Mouse (Mus musculus) CH12.LX (cell line): Measurements from ENCODE around the gene Gm10643. TPM values are rescaled to one million over a fixed set of nuclear protein-coding genes. Genes with fewer than 3 reads are reported as not detected.

Source experiments
- polyA plus RNA-seq: library from polyadenylated mRNA; unstranded; fragments of >175 nt; gene quantifications from 2 replicates; pipeline ENCODE4 v1.2.1, GENCODE M21; 2012; ENCODE audit warnings: low read depth; ENCODE audit not compliant: insufficient read length
- total RNA-seq, 2 experiments: library from RNA; depleted of rRNA; stranded (reverse); fragments of 300-350 nt in 1 of 2; fragments of >200 nt in 1 of 2; gene quantifications; 2 replicates each; pipeline ENCODE4 v1.2.3; 2012 to 2014

Gene Gm10643
- total and polyA plus RNA-seq, 3 experiments, result 0.14 to 0.76 (median 0.42) TPM

Other genes with a start within 250 kb of the Gm10643 start
- 12.5 and 14.8 TPM in 2 replicates for gene Adgrl1, start 165.0 kb downstream of the Gm10643 start, total RNA-seq (2012; rRNA removed)
- 3.5 and 4.4 TPM in 2 replicates for gene Adgrl1, start 165.0 kb downstream of the Gm10643 start, total RNA-seq (2014; rRNA removed)
- gene Adgrl1, start 165.0 kb downstream of the Gm10643 start, polyA plus RNA-seq, result 9.7 and 14.5 TPM in 2 replicates
- 1.1 and 1.7 TPM in 2 replicates for gene Gm10644, start 109.9 kb downstream of the Gm10643 start, total RNA-seq (2012; rRNA removed)
- 0.58 TPM in 2 replicates for gene Gm10644, start 109.9 kb downstream of the Gm10643 start, total RNA-seq (2014; rRNA removed)
- 0.44 and 0.72 TPM in 2 replicates for gene Gm10644, start 109.9 kb downstream of the Gm10643 start, polyA plus RNA-seq
- gene Asf1b, start 109.6 kb downstream of the Gm10643 start, total RNA-seq (2012; rRNA removed), result 71.1 and 94.5 TPM in 2 replicates
- 58.9 and 62.2 TPM in 2 replicates for gene Asf1b, start 109.6 kb downstream of the Gm10643 start, total RNA-seq (2014; rRNA removed)
- gene Asf1b, start 109.6 kb downstream of the Gm10643 start, polyA plus RNA-seq, result 86.3 and 101 TPM in 2 replicates
- 16.9 and 18.5 TPM in 2 replicates for gene Prkaca, start 92.1 kb downstream of the Gm10643 start, total RNA-seq (2012; rRNA removed)
- 14.0 and 14.7 TPM in 2 replicates for gene Prkaca, start 92.1 kb downstream of the Gm10643 start, total RNA-seq (2014; rRNA removed)
- gene Prkaca, start 92.1 kb downstream of the Gm10643 start, polyA plus RNA-seq, result 23.4 and 27.3 TPM in 2 replicates
- gene Samd1, start 67.5 kb downstream of the Gm10643 start, total RNA-seq (2012; rRNA removed), result 54.5 and 62.6 TPM in 2 replicates
- 37.4 and 42.3 TPM in 2 replicates for gene Samd1, start 67.5 kb downstream of the Gm10643 start, total RNA-seq (2014; rRNA removed)
- gene Samd1, start 67.5 kb downstream of the Gm10643 start, polyA plus RNA-seq, result 38.9 and 42.1 TPM in 2 replicates
- gene 1700067K01Rik, start 63.6 kb downstream of the Gm10643 start, total RNA-seq (2012; rRNA removed), result 0.38 and 0.80 TPM in 2 replicates
- not detected in 2 replicates for gene 1700067K01Rik, start 63.6 kb downstream of the Gm10643 start, total RNA-seq (2014; rRNA removed)
- 0.55 and 0.67 TPM in 2 replicates for gene 1700067K01Rik, start 63.6 kb downstream of the Gm10643 start, polyA plus RNA-seq
- not detected in 2 replicates for gene 2210011C24Rik, start 53.0 kb downstream of the Gm10643 start, total RNA-seq (2012; rRNA removed)
- not detected in 2 replicates for gene 2210011C24Rik, start 53.0 kb downstream of the Gm10643 start, total RNA-seq (2014; rRNA removed)
- gene 2210011C24Rik, start 53.0 kb downstream of the Gm10643 start, polyA plus RNA-seq, result not detected in 2 replicates
- 0.13 TPM in 2 replicates for gene Palm3, start 43.7 kb downstream of the Gm10643 start, total RNA-seq (2012; rRNA removed)
- gene Palm3, start 43.7 kb downstream of the Gm10643 start, total RNA-seq (2014; rRNA removed), result 0.12 and 0.16 TPM in 2 replicates
- 0.44 and 0.77 TPM in 2 replicates for gene Palm3, start 43.7 kb downstream of the Gm10643 start, polyA plus RNA-seq
- gene Il27ra, start 22.5 kb downstream of the Gm10643 start, total RNA-seq (2012; rRNA removed), result 0.97 and 1.4 TPM in 2 replicates
- gene Il27ra, start 22.5 kb downstream of the Gm10643 start, total RNA-seq (2014; rRNA removed), result 2.1 and 2.3 TPM in 2 replicates
- 2.4 and 3.0 TPM in 2 replicates for gene Il27ra, start 22.5 kb downstream of the Gm10643 start, polyA plus RNA-seq
- gene Rln3, start 20.1 kb downstream of the Gm10643 start, total RNA-seq (2012; rRNA removed), result not detected in 2 replicates
- gene Rln3, start 20.1 kb downstream of the Gm10643 start, total RNA-seq (2014; rRNA removed), result not detected in 2 replicates
- not detected in 2 replicates for gene Rln3, start 20.1 kb downstream of the Gm10643 start, polyA plus RNA-seq
- 9.9 and 10.8 TPM in 2 replicates for gene Rfx1, start 1.7 kb upstream of the Gm10643 start, total RNA-seq (2012; rRNA removed)
- 3.2 and 3.5 TPM in 2 replicates for gene Rfx1, start 1.7 kb upstream of the Gm10643 start, total RNA-seq (2014; rRNA removed)
- 10.7 and 13.1 TPM in 2 replicates for gene Rfx1, start 1.7 kb upstream of the Gm10643 start, polyA plus RNA-seq
- gene Dcaf15, start 39.6 kb upstream of the Gm10643 start, total RNA-seq (2012; rRNA removed), result 44.3 and 47.9 TPM in 2 replicates
- 38.5 and 39.3 TPM in 2 replicates for gene Dcaf15, start 39.6 kb upstream of the Gm10643 start, total RNA-seq (2014; rRNA removed)
- 48.3 and 50.7 TPM in 2 replicates for gene Dcaf15, start 39.6 kb upstream of the Gm10643 start, polyA plus RNA-seq
- gene Podnl1, start 60.9 kb upstream of the Gm10643 start, total RNA-seq (2012; rRNA removed), result 0.92 and 0.98 TPM in 2 replicates
- 1.8 and 2.0 TPM in 2 replicates for gene Podnl1, start 60.9 kb upstream of the Gm10643 start, total RNA-seq (2014; rRNA removed)
- gene Podnl1, start 60.9 kb upstream of the Gm10643 start, polyA plus RNA-seq, result 2.8 TPM in 2 replicates
- 7.8 and 8.2 TPM in 2 replicates for gene Cc2d1a, start 82.8 kb upstream of the Gm10643 start, total RNA-seq (2012; rRNA removed)
- 2.5 and 2.8 TPM in 2 replicates for gene Cc2d1a, start 82.8 kb upstream of the Gm10643 start, total RNA-seq (2014; rRNA removed)
- gene Cc2d1a, start 82.8 kb upstream of the Gm10643 start, polyA plus RNA-seq, result 10.5 and 11.4 TPM in 2 replicates
- gene 4930432K21Rik, start 82.9 kb upstream of the Gm10643 start, total RNA-seq (2012; rRNA removed), result 0.04 TPM in 1 of 2 replicates, not detected in the other
- gene 4930432K21Rik, start 82.9 kb upstream of the Gm10643 start, total RNA-seq (2014; rRNA removed), result 0.09 TPM in 1 of 2 replicates, not detected in the other
- gene 4930432K21Rik, start 82.9 kb upstream of the Gm10643 start, polyA plus RNA-seq, result not detected in 2 replicates
- not detected in 2 replicates for gene Nanos3, start 120.1 kb upstream of the Gm10643 start, total RNA-seq (2012; rRNA removed)
- gene Nanos3, start 120.1 kb upstream of the Gm10643 start, total RNA-seq (2014; rRNA removed), result not detected in 2 replicates
- not detected in 2 replicates for gene Nanos3, start 120.1 kb upstream of the Gm10643 start, polyA plus RNA-seq
- 6.3 and 9.7 TPM in 2 replicates for gene Zswim4, start 171.9 kb upstream of the Gm10643 start, total RNA-seq (2012; rRNA removed)
- 4.7 and 4.9 TPM in 2 replicates for gene Zswim4, start 171.9 kb upstream of the Gm10643 start, total RNA-seq (2014; rRNA removed)
- gene Zswim4, start 171.9 kb upstream of the Gm10643 start, polyA plus RNA-seq, result 6.5 and 9.1 TPM in 2 replicates
- gene D8Ertd738e, start 184.6 kb upstream of the Gm10643 start, total RNA-seq (2012; rRNA removed), result 225 and 266 TPM in 2 replicates
- 213 and 228 TPM in 2 replicates for gene D8Ertd738e, start 184.6 kb upstream of the Gm10643 start, total RNA-seq (2014; rRNA removed)
- gene D8Ertd738e, start 184.6 kb upstream of the Gm10643 start, polyA plus RNA-seq, result 217 and 262 TPM in 2 replicates
- 51.6 and 58.6 TPM in 2 replicates for gene Mri1, start 192.2 kb upstream of the Gm10643 start, total RNA-seq (2012; rRNA removed)
- 79.7 and 102 TPM in 2 replicates for gene Mri1, start 192.2 kb upstream of the Gm10643 start, total RNA-seq (2014; rRNA removed)
- gene Mri1, start 192.2 kb upstream of the Gm10643 start, polyA plus RNA-seq, result 62.1 and 70.8 TPM in 2 replicates
- gene Ccdc130, start 205.2 kb upstream of the Gm10643 start, total RNA-seq (2012; rRNA removed), result 7.8 and 13.2 TPM in 2 replicates
- gene Ccdc130, start 205.2 kb upstream of the Gm10643 start, total RNA-seq (2014; rRNA removed), result 5.7 and 6.0 TPM in 2 replicates
- 10.7 and 13.0 TPM in 2 replicates for gene Ccdc130, start 205.2 kb upstream of the Gm10643 start, polyA plus RNA-seq